Mouse (Mus musculus): ENCODE measurements around the gene Trpc7. TPM values are rescaled to one million over a fixed set of nuclear protein-coding genes. Genes with fewer than 3 reads are reported as not detected.

The Trpc7 gene
- polyA plus RNA-seq, 1 experiment from 2014 or later, result 4.4 TPM

DNA sequence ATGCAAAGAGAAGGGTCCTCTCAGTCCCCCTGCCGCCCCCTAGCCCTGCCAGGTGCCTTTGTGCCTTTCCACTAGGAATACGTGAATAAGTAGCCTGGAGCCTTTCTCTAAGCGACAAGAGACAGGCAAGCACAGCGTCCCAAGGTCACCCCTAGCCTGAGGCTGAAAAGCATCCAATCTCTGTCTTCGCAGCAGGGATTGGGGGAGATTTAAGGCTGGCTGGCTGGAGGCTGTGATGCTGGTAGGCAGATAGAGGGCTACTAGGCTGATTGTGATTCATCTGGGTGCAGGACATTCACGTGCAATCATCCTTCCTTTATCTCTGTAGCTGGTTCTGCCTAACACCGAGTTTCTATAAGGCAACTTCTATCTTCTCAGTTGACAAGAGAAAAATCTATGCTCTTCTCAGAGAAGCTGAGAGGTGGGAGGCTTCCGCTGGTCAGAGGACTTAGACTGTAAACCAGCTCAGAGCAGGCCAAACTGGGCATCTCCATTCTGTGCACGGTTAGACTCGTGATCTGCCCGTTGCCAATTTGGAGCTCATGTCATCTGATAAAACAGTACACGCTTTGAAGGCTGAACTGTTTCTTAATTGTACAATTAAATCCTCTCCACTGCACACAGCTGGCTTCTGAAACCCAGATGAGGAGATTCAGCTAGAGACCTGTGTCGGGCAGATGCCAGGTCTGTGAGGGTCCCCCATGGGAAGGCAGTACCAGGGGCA, 114.9 kb downstream of the Trpc7 start:
- Histone ChIP-seq H3K36me3 (ENCODE audit: control insufficient read depth, insufficient read depth, low read length) (no peaks in the 10 kb centered on the region), H3K4me3 (replicated peaks; ENCODE audit: low read depth, low read length) (no peak overlapping the region), H3K9ac (replicated peaks; ENCODE audit: low read length) (0 out of 2 replicates have a peak overlapping the region, but pooled peaks have one; percentile 6), H3K4me2 (ENCODE audit: low read length) (no peak overlapping the region), H3K27ac (replicated peaks; ENCODE audit: low read depth, low read length) (peak overlapping the region; percentile 67), H3K4me1 (ENCODE audit: control insufficient read depth, insufficient read depth, low read length) (peaks cover 22% of the 10 kb centered on the region), H3K27me3 (ENCODE audit: control insufficient read depth, insufficient read depth, low read length) (no peaks in the 10 kb centered on the region), H3K9me3 (ENCODE audit: control insufficient read depth, low read length) (no peaks in the 10 kb centered on the region)
- peak; percentile 71 for DNase-seq
- 47% methylated on average over 13 of the region's 13 CpGs for WGBS
- no peak; the same call in 1 of the 2 replicates for ATAC-seq (ENCODE audit: low FRiP score, low TSS enrichment)

DNA sequence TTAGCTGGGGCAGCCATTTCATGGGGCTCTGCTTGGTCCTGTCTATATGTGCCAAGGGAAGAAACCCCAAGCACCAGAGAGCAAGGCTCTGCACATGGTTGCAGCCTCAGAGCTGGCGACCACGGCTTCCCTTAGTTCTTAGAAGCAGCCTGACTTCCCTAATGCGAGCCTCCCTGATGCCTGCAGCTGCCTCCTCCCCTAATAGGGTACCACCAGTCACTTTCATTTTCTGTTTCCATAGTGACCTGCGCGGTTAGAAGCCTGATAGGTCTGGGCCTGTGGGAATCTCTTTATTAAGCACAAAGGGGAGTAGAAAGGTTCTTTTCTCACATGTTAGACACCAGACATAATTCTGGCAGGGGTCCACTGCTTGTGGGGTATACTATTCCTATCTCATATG, 121.5 kb downstream of the Trpc7 start:
- Histone ChIP-seq H3K27me3 (ENCODE audit: control insufficient read depth, insufficient read depth, low read length) (no peaks in the 10 kb centered on the region), H3K36me3 (ENCODE audit: control insufficient read depth, insufficient read depth, low read length) (no peaks in the 10 kb centered on the region), H3K9me3 (ENCODE audit: control insufficient read depth, low read length) (no peaks in the 10 kb centered on the region), H3K4me2 (ENCODE audit: low read length) (peak overlapping the region; percentile 30), H3K27ac (replicated peaks; ENCODE audit: low read depth, low read length) (peak overlapping the region; percentile 80), H3K4me3 (replicated peaks; ENCODE audit: low read depth, low read length) (no peak overlapping the region), H3K4me1 (ENCODE audit: control insufficient read depth, insufficient read depth, low read length) (peaks cover 30% of the 10 kb centered on the region), H3K9ac (replicated peaks; ENCODE audit: low read length) (no peak overlapping the region)
- DNase-seq, result peak; percentile 89
- ATAC-seq (ENCODE audit: low FRiP score, low TSS enrichment), result peak; percentile 85
- 3% methylated on average over 5 of the region's 5 CpGs for WGBS

DNA sequence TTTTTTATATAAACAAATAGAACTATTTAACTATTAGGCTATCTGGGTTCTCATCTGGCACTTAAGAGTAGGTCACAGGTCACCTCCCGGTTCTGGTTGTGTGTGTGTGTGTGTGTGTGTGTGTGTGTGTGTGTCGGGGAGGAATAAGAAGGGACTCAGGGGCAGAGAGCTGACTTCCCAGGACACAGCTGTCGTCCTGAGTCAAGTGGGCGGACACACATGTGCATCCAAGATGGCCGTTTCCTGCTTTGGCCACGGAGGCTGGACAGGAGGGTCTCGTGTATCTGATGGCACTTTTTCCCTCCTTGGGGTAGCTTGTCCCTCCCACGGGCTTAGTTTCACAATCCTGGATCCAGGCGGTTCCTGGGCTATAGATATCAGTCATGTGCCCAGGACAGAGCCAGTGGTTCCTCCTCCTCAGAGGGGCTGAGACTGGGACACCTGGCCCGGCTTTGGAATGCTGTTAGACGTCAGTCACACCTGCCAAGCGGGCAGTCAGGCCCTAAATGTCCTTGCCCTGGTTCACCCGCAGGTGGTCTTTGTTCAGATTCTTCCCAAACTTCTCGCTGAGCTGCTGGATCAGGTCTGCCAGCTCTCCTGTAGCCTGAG, 122.4 kb downstream of the Trpc7 start:
- Histone ChIP-seq H3K36me3 (ENCODE audit: control insufficient read depth, insufficient read depth, low read length) (no peaks in the 10 kb centered on the region), H3K4me1 (ENCODE audit: control insufficient read depth, insufficient read depth, low read length) (peaks cover 33% of the 10 kb centered on the region), H3K27ac (replicated peaks; ENCODE audit: low read depth, low read length) (peak overlapping the region; percentile 80), H3K4me3 (replicated peaks; ENCODE audit: low read depth, low read length) (no peak overlapping the region), H3K27me3 (ENCODE audit: control insufficient read depth, insufficient read depth, low read length) (no peaks in the 10 kb centered on the region), H3K9me3 (ENCODE audit: control insufficient read depth, low read length) (no peaks in the 10 kb centered on the region), H3K9ac (replicated peaks; ENCODE audit: low read length) (no peak overlapping the region), H3K4me2 (ENCODE audit: low read length) (no peak overlapping the region)
- WGBS, result 59% methylated on average over 14 of the region's 14 CpGs
- no peak for DNase-seq
- no peak for ATAC-seq (ENCODE audit: low FRiP score, low TSS enrichment)

DNA sequence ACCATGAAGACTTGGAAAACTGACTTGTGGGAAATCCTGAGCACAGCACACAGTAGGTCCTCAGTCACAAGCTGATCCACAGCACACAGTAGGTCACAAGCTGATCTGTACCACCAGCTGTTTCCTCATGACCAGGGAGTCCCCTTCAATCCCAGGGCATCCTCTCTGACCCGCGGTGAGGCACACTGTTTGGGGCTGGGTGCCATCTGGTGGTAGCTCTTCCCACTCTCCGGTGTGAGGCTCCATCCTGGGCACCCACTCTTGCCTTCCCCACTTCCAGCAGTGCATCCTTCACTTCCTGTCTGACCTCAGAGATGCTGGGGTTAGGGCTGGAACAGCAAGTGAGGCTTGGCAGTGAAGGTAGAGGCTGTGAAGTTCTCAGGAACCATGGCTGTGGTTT, 123.2 kb downstream of the Trpc7 start:
- WGBS, result 63% methylated on average over 3 of the region's 3 CpGs
- H3K4me3 ChIP-seq (replicated peaks; ENCODE audit: low read depth, low read length), result no peak overlapping the region
- H3K9me3 ChIP-seq (ENCODE audit: control insufficient read depth, low read length), result no peaks in the 10 kb centered on the region
- H3K4me2 ChIP-seq (ENCODE audit: low read length), result no peak overlapping the region
- H3K27ac ChIP-seq (replicated peaks; ENCODE audit: low read depth, low read length), result no peak overlapping the region
- no peak overlapping the region for H3K9ac ChIP-seq (replicated peaks; ENCODE audit: low read length)
- H3K36me3 ChIP-seq (ENCODE audit: control insufficient read depth, insufficient read depth, low read length), result no peaks in the 10 kb centered on the region
- no peaks in the 10 kb centered on the region for H3K27me3 ChIP-seq (ENCODE audit: control insufficient read depth, insufficient read depth, low read length)
- no peak for DNase-seq
- peaks cover 33% of the 10 kb centered on the region for H3K4me1 ChIP-seq (ENCODE audit: control insufficient read depth, insufficient read depth, low read length)
- ATAC-seq (ENCODE audit: low FRiP score, low TSS enrichment), result no peak

DNA sequence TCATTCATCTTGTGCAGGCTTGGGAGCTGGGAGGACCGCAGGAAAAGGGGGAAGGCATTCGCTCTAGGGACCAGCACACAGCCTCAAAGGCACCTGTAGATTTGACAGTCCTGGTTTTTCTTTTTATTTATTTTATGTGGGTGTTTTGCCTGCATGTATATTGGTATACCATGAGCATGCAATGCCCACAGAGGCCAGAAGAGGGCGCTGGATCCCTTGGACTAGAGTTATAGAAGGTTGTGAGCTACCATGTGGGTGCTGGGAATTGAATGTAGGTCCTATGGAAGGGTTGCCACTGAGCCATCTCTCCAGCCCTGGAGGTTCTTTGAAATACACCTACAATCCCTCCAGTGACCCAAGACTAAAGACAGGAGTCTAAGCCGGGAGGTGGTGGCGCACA, 125.0 kb downstream of the Trpc7 start:
- H3K4me3 ChIP-seq (replicated peaks; ENCODE audit: low read depth, low read length), result no peak overlapping the region
- H3K4me1 ChIP-seq (ENCODE audit: control insufficient read depth, insufficient read depth, low read length), result peaks cover 39% of the 10 kb centered on the region
- no peaks in the 10 kb centered on the region for H3K9me3 ChIP-seq (ENCODE audit: control insufficient read depth, low read length)
- DNase-seq (no peak), ATAC-seq (ENCODE audit: low FRiP score, low TSS enrichment) (no peak)
- no peak overlapping the region for H3K9ac ChIP-seq (replicated peaks; ENCODE audit: low read length)
- 68% methylated on average over 5 of the region's 5 CpGs for WGBS
- H3K4me2 ChIP-seq (ENCODE audit: low read length), result no peak overlapping the region
- peak overlapping the region; percentile 38; the same call in 1 of the 2 replicates for H3K27ac ChIP-seq (replicated peaks; ENCODE audit: low read depth, low read length)
- H3K27me3 ChIP-seq (ENCODE audit: control insufficient read depth, insufficient read depth, low read length), result no peaks in the 10 kb centered on the region
- H3K36me3 ChIP-seq (ENCODE audit: control insufficient read depth, insufficient read depth, low read length), result no peaks in the 10 kb centered on the region

DNA sequence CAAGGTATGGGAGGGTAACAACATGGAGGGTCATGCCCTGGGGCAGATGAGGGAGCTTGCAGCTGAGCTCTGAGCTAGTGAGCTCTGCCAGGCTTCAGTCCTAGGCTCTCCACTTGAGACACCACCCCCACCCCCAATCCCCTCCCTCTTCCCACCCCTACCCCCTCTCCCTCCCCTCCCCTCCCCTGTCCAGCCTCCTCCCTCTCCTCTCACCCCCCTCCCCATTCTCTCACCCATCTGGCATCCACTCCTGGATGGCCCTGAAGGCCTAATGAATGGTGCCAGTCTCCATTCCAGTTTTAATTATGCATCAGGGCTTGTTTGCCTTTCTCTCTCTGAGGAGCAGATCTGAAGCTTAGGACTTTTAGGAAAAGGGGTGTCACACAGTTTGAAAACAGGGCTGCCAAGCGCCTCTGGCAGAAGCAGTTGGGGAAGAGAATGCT, 125.6 kb downstream of the Trpc7 start:
- WGBS, result 53% methylated on average over 1 of the region's 1 CpGs
- H3K9me3 ChIP-seq (ENCODE audit: control insufficient read depth, low read length), result no peaks in the 10 kb centered on the region
- H3K4me2 ChIP-seq (ENCODE audit: low read length), result no peak overlapping the region
- ATAC-seq (ENCODE audit: low FRiP score, low TSS enrichment) (peak; percentile 55), DNase-seq (peak; percentile 67)
- no peaks in the 10 kb centered on the region for H3K27me3 ChIP-seq (ENCODE audit: control insufficient read depth, insufficient read depth, low read length)
- no peak overlapping the region for H3K9ac ChIP-seq (replicated peaks; ENCODE audit: low read length)
- no peaks in the 10 kb centered on the region for H3K36me3 ChIP-seq (ENCODE audit: control insufficient read depth, insufficient read depth, low read length)
- H3K4me1 ChIP-seq (ENCODE audit: control insufficient read depth, insufficient read depth, low read length), result peaks cover 36% of the 10 kb centered on the region
- H3K4me3 ChIP-seq (replicated peaks; ENCODE audit: low read depth, low read length), result no peak overlapping the region
- H3K27ac ChIP-seq (replicated peaks; ENCODE audit: low read depth, low read length), result peak overlapping the region; percentile 38; the same call in 1 of the 2 replicates

DNA sequence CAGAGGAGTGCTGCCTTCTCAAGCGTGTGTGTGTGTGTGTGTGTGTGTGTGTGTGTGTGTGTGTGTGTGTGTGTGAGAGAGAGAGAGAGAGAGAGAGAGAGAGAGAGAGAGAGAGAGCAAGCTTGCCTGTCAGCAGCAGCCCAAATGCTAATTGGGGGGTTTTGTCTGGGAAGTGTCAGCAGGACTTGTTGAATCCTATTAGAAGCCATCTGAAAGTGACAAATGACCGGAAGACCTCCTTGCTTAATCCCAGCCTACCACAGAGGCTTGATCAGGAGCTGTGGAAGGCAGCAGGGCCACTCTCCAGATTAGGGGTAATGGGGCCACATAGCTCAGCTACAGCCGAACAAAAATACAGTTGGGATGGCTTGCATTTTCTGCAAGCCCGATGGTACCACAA, 126.4 kb downstream of the Trpc7 start:
- H3K27ac ChIP-seq (replicated peaks; ENCODE audit: low read depth, low read length), result no peak overlapping the region; the same call in 1 of the 2 replicates
- no peak for DNase-seq
- no peak for ATAC-seq (ENCODE audit: low FRiP score, low TSS enrichment)

DNA sequence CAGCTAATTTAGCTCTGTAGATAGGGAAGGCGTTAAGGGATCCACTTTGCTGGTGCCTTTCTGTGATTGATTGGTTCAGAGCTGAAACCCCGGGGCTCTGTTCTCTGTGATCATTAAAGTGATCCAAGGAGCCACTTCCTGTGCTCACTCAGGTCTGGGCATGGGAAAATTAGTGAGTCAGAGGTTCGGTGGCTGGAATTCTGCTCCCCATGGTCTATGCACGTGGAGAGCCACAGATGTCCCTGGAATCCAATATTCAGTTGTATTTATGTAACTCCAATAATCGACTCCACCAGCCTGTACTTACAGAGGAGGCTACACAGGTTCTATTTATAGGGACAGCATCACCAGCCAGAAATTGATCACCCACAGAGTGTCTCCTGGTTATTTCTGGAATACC, 129.6 kb downstream of the Trpc7 start:
- Histone ChIP-seq H3K27ac (replicated peaks; ENCODE audit: low read depth, low read length) (peak overlapping the region; percentile 26; the same call in 1 of the 2 replicates), H3K27me3 (ENCODE audit: control insufficient read depth, insufficient read depth, low read length) (no peaks in the 10 kb centered on the region), H3K4me3 (replicated peaks; ENCODE audit: low read depth, low read length) (no peak overlapping the region), H3K4me2 (ENCODE audit: low read length) (no peak overlapping the region), H3K36me3 (ENCODE audit: control insufficient read depth, insufficient read depth, low read length) (no peaks in the 10 kb centered on the region), H3K9ac (replicated peaks; ENCODE audit: low read length) (no peak overlapping the region), H3K9me3 (ENCODE audit: control insufficient read depth, low read length) (no peaks in the 10 kb centered on the region), H3K4me1 (ENCODE audit: control insufficient read depth, insufficient read depth, low read length) (peaks cover 18% of the 10 kb centered on the region)
- DNase-seq, result no peak
- ATAC-seq (ENCODE audit: low FRiP score, low TSS enrichment), result no peak
- WGBS, result 59% methylated on average over 5 of the region's 5 CpGs

More for the DNA sequence above, 126.4 kb downstream of the Trpc7 start:
- Histone ChIP-seq H3K9ac (replicated peaks; ENCODE audit: low read length) (no peak overlapping the region), H3K9me3 (ENCODE audit: control insufficient read depth, low read length) (no peaks in the 10 kb centered on the region), H3K27me3 (ENCODE audit: control insufficient read depth, insufficient read depth, low read length) (no peaks in the 10 kb centered on the region), H3K4me3 (replicated peaks; ENCODE audit: low read depth, low read length) (no peak overlapping the region), H3K36me3 (ENCODE audit: control insufficient read depth, insufficient read depth, low read length) (no peaks in the 10 kb centered on the region), H3K4me2 (ENCODE audit: low read length) (no peak overlapping the region), H3K4me1 (ENCODE audit: control insufficient read depth, insufficient read depth, low read length) (peaks cover 28% of the 10 kb centered on the region)
- 17% methylated on average over 4 of the region's 4 CpGs for WGBS

Data from midbrain, embryonic 14.5 days (tissue).